Mouse (Mus musculus): ENCODE measurements around the gene Wnt3a. TPM values are rescaled to one million over a fixed set of nuclear protein-coding genes. Genes with fewer than 3 reads are reported as not detected.

Wnt3a gene
- polyA plus RNA-seq, 1 experiment from 2014 or later: 4.0 TPM

DNA sequence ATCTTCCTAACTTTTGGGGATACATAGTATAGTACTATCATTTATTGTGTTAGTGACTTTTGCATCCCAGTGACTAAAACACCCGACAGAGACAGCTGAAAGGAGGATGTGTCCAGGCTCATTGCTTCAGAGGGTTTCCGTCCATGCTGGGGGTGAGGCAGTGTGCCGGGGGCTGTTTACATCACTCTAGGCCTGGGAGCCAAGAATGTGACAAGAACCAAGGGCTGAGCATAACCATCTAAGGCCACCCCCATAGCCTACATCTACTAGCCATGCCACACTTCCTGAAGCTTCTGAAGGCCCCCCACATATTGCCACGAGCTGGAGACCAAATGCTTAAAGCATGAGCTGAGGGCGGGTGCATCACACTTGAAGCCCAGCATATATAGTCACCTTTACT is 34.2 kb upstream of the Wnt3a start:
- no peak for ATAC-seq (ENCODE audit: insufficient number of reproducible peaks, insufficient read depth, low FRiP score, low TSS enrichment, low read depth)
- H3K4me3 ChIP-seq: no peak overlapping the region
- H3K36me3 ChIP-seq: peaks cover 8% of the 10 kb centered on the region
- H3K9me3 ChIP-seq: no peaks in the 10 kb centered on the region
- WGBS: 75% methylated on average over 5 of the region's 5 CpGs
- no peak overlapping the region for H3K9ac ChIP-seq
- H3K27me3 ChIP-seq: 0 out of 2 replicates have a peak, but pooled peaks cover 3% of the 10 kb centered on the region
- H3K4me2 ChIP-seq: no peak overlapping the region
- peaks cover 14% of the 10 kb centered on the region for H3K4me1 ChIP-seq
- H3K27ac ChIP-seq: no peak overlapping the region

GRCm38 (mm10) chr11:59322988-59323387 is 32.4 kb upstream of the Wnt3a start:
- Histone ChIP-seq H3K9me3 (no peaks in the 10 kb centered on the region), H3K36me3 (peaks cover 5% of the 10 kb centered on the region; the same call in 1 of the 2 replicates), H3K4me2 (no peak overlapping the region), H3K4me3 (no peak overlapping the region), H3K9ac (no peak overlapping the region), H3K27me3 (no peaks in the 10 kb centered on the region), H3K27ac (no peak overlapping the region), H3K4me1 (0 out of 2 replicates have a peak, but pooled peaks cover 3% of the 10 kb centered on the region)
- no peak for ATAC-seq (ENCODE audit: insufficient number of reproducible peaks, insufficient read depth, low FRiP score, low TSS enrichment, low read depth)
- WGBS: 81% methylated on average over 3 of the region's 3 CpGs

DNA sequence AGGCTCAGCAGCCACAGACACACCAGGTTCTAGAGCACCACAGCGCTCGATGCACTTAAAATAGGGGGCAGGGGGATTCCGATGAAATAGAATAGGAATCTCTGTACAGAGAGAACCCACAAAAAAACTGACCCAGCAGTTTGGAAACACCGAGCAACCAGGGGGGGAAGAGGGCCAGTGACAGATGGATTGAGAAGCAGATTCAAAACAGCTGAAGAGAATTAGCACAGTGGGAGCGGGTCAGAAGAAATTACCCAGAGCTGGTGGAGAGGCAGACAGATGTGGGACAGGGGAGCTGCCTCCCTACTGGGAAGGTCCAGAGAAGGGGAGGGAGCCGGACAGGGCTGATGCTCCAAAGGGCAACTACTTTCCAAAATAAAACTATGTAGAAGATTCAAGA is 26.0 kb upstream of the Wnt3a start:
- H3K27me3 ChIP-seq: no peaks in the 10 kb centered on the region; the same call in 1 of the 2 replicates
- H3K27ac ChIP-seq: no peak overlapping the region
- no peak overlapping the region for H3K4me3 ChIP-seq
- H3K9ac ChIP-seq: no peak overlapping the region
- 23% methylated on average over 6 of the region's 6 CpGs for WGBS
- peaks cover 60% of the 10 kb centered on the region for H3K4me1 ChIP-seq
- H3K4me2 ChIP-seq: peak overlapping the region; percentile 14; the same call in 1 of the 2 replicates
- no peaks in the 10 kb centered on the region for H3K9me3 ChIP-seq
- no peaks in the 10 kb centered on the region for H3K36me3 ChIP-seq
- no peak for ATAC-seq (ENCODE audit: insufficient number of reproducible peaks, insufficient read depth, low FRiP score, low TSS enrichment, low read depth)

DNA sequence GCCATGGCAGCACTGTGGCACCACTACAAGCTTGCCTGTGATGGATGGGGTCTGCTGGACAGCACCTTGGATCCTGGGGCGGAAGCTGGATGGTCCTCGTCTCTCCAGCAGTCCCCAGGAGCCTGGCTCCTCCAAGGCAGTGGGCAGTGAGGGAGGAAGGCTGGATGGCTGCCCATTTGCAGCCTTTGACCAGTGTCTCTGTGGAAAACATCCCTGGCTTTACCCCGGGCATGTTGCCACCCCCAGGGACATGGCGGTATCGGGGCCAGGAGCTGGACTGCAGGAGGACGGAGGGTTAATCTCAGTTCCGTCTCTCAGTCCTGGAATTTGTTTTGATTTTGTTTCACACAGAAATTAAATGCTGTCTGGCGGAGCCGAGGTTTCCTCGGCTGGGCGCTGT is 23.4 kb upstream of the Wnt3a start:
- Histone ChIP-seq H3K4me3 (no peak overlapping the region), H3K27me3 (no peaks in the 10 kb centered on the region; the same call in none of the 2 replicates), H3K27ac (peak overlapping the region; percentile 33; the same call in 1 of the 2 replicates), H3K36me3 (no peaks in the 10 kb centered on the region), H3K4me2 (peak overlapping the region; percentile 16; the same call in 1 of the 2 replicates), H3K9me3 (no peaks in the 10 kb centered on the region), H3K4me1 (peaks cover 80% of the 10 kb centered on the region), H3K9ac (peak overlapping the region; percentile 49; the same call in 1 of the 2 replicates)
- ATAC-seq (ENCODE audit: insufficient number of reproducible peaks, insufficient read depth, low FRiP score, low TSS enrichment, low read depth): no peak
- 39% methylated on average over 11 of the region's 11 CpGs for WGBS

DNA sequence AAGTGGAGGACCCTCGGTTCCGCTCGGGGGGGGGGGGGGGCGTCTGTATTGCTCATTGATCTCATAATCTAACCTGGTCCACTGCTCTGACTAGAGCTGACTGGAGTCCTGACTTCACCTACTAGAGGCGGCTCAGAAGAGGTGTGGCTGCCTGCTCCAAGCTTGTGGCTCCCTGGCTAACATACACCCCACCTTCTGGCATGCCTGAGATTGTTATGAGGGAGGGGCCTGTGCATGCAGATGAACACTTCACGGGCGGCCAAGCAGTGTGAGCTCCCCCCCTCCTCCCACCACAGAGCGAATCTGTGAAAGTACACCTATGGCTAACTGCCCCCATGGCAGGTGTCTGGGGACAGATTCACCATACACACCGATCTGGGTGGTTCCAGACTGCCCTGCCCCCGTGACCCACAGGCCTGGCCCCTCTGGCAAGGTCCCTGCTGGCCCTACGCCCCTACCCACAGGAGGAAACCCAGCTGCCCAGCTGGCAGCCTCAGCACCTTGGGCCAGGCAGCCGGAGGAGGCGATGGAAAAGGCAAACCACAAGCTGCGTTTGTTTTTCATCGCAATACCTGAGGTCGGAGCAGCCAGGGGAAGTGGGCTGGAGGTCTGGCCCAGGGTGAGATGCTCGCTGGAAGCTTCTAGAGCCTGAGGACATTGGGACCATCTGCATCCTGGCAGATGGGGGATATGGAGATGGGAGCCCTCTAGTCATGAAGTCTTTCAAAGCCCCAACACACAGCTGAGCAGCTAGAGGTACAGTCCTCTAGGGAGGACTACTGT is 22.7 kb upstream of the Wnt3a start:
- H3K27me3 ChIP-seq: peaks cover 2% of the 10 kb centered on the region
- H3K4me1 ChIP-seq: peaks cover 87% of the 10 kb centered on the region
- H3K9ac ChIP-seq: no peak overlapping the region
- H3K4me3 ChIP-seq: no peak overlapping the region
- peak overlapping the region; percentile 33; the same call in 1 of the 2 replicates for H3K27ac ChIP-seq
- peak overlapping the region; percentile 16; the same call in 1 of the 2 replicates for H3K4me2 ChIP-seq
- no peaks in the 10 kb centered on the region for H3K36me3 ChIP-seq
- no peaks in the 10 kb centered on the region for H3K9me3 ChIP-seq
- no peak for ATAC-seq (ENCODE audit: insufficient number of reproducible peaks, insufficient read depth, low FRiP score, low TSS enrichment, low read depth)
- 50% methylated on average over 17 of the region's 17 CpGs for WGBS

GRCm38 (mm10) chr11:59312501-59312900 is 21.9 kb upstream of the Wnt3a start:
- 0 out of 2 replicates have a peak overlapping the region, but pooled peaks have one; percentile 28 for H3K27ac ChIP-seq

DNA sequence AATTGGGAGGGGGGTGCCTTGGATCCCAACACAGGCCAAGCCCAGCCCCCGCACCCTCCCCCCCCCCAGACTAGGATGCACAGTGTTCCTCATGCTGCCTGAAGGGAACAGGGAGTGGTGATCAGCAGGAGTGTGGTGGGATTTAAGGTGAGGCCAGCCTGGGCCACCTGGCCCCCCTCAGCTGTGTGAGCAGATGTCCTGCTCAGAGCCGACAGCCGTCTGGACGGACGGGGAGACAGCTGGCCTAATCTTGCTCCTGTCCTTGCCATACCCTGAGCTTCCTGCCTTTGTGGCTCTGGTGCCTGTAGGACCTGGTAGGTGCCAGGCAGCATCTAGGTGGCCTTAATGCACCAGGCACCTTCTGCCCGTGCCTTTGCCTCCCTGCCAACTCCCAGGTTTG is 21.5 kb upstream of the Wnt3a start:
- no peaks in the 10 kb centered on the region for H3K36me3 ChIP-seq
- H3K27me3 ChIP-seq: peaks cover 12% of the 10 kb centered on the region
- H3K27ac ChIP-seq: no peak overlapping the region
- no peaks in the 10 kb centered on the region for H3K9me3 ChIP-seq
- peak overlapping the region; percentile 32; the same call in 1 of the 2 replicates for H3K9ac ChIP-seq
- H3K4me1 ChIP-seq: peaks cover 91% of the 10 kb centered on the region
- no peak overlapping the region for H3K4me2 ChIP-seq
- ATAC-seq (ENCODE audit: insufficient number of reproducible peaks, insufficient read depth, low FRiP score, low TSS enrichment, low read depth): no peak
- 55% methylated on average over 6 of the region's 6 CpGs for WGBS
- no peak overlapping the region for H3K4me3 ChIP-seq

More at GRCm38 (mm10) chr11:59312501-59312900, 21.9 kb upstream of the Wnt3a start:
- WGBS: 57% methylated on average over 8 of the region's 8 CpGs
- H3K4me2 ChIP-seq: no peak overlapping the region
- peaks cover 8% of the 10 kb centered on the region for H3K27me3 ChIP-seq
- no peak for ATAC-seq (ENCODE audit: insufficient number of reproducible peaks, insufficient read depth, low FRiP score, low TSS enrichment, low read depth)
- H3K9me3 ChIP-seq: no peaks in the 10 kb centered on the region
- H3K36me3 ChIP-seq: no peaks in the 10 kb centered on the region
- peaks cover 93% of the 10 kb centered on the region for H3K4me1 ChIP-seq
- H3K4me3 ChIP-seq: no peak overlapping the region
- H3K9ac ChIP-seq: peak overlapping the region; percentile 32; the same call in 1 of the 2 replicates

- 38% methylated on average over 8 of the region's 8 CpGs for WGBS
- no peak overlapping the region; the same call in 1 of the 2 replicates for H3K9ac ChIP-seq
- no peaks in the 10 kb centered on the region for H3K9me3 ChIP-seq
- H3K27ac ChIP-seq: peak overlapping the region; percentile 92
- H3K4me3 ChIP-seq: peak overlapping the region; percentile 73; the same call in 1 of the 2 replicates
- peaks cover 81% of the 10 kb centered on the region for H3K4me1 ChIP-seq
- no peaks in the 10 kb centered on the region for H3K36me3 ChIP-seq
- no peak for ATAC-seq (ENCODE audit: insufficient number of reproducible peaks, insufficient read depth, low FRiP score, low TSS enrichment, low read depth)
- peak overlapping the region; percentile 90 for H3K4me2 ChIP-seq
- peaks cover 31% of the 10 kb centered on the region for H3K27me3 ChIP-seq
These were observed 19.4 kb upstream of the Wnt3a start for GRCm38 (mm10) chr11:59309976-59310375.

GRCm38 (mm10) chr11:59309106-59309805 is 18.7 kb upstream of the Wnt3a start:
- Histone ChIP-seq H3K9me3 (no peaks in the 10 kb centered on the region), H3K4me1 (peaks cover 74% of the 10 kb centered on the region), H3K36me3 (no peaks in the 10 kb centered on the region), H3K9ac (peak overlapping the region; percentile 82), H3K4me2 (peak overlapping the region; percentile 90), H3K27ac (peak overlapping the region; percentile 92), H3K4me3 (peak overlapping the region; percentile 73), H3K27me3 (peaks cover 38% of the 10 kb centered on the region)
- 10% methylated on average over 12 of the region's 12 CpGs for WGBS
- peak; percentile 62 for ATAC-seq (ENCODE audit: insufficient number of reproducible peaks, insufficient read depth, low FRiP score, low TSS enrichment, low read depth)

GRCm38 (mm10) chr11:59308625-59309024 is 18.1 kb upstream of the Wnt3a start:
- Histone ChIP-seq H3K4me3 (peak overlapping the region; percentile 73), H3K4me2 (peak overlapping the region; percentile 90), H3K36me3 (no peaks in the 10 kb centered on the region), H3K9ac (peak overlapping the region; percentile 82), H3K4me1 (peaks cover 68% of the 10 kb centered on the region), H3K27me3 (peaks cover 44% of the 10 kb centered on the region), H3K9me3 (no peaks in the 10 kb centered on the region), H3K27ac (peak overlapping the region; percentile 92)
- WGBS: 31% methylated on average over 6 of the region's 6 CpGs
- no peak for ATAC-seq (ENCODE audit: insufficient number of reproducible peaks, insufficient read depth, low FRiP score, low TSS enrichment, low read depth)

DNA sequence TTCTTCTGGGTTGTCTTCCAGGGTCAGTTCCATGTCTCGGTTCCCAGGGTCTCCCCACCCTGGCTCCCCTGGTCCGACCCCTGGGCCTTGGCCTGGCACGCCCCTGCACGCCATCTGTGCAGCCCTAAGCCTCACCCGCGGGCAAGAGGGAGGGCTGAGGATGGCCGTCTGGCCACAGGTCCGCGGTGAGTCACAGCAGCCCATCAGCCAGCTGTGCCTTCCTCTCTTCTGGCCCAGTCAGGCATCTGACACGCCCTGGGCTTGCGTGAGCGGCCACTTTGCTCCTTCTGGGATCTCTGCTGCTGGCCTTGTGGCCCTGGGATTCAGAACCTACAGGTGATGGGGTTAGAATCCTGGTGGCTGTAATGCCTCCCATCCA is 17.6 kb upstream of the Wnt3a start:
- peak overlapping the region; percentile 92 for H3K27ac ChIP-seq
- peak overlapping the region; percentile 90 for H3K4me2 ChIP-seq
- peak overlapping the region; percentile 73 for H3K4me3 ChIP-seq
- no peaks in the 10 kb centered on the region for H3K9me3 ChIP-seq
- H3K27me3 ChIP-seq: peaks cover 49% of the 10 kb centered on the region
- ATAC-seq (ENCODE audit: insufficient number of reproducible peaks, insufficient read depth, low FRiP score, low TSS enrichment, low read depth): no peak
- peaks cover 63% of the 10 kb centered on the region for H3K4me1 ChIP-seq
- H3K36me3 ChIP-seq: no peaks in the 10 kb centered on the region
- WGBS: 21% methylated on average over 12 of the region's 12 CpGs
- peak overlapping the region; percentile 82 for H3K9ac ChIP-seq
